Mouse (Mus musculus) forebrain, embryonic 14.5 days (tissue): ENCODE data around the gene Gm10837. TPM values are rescaled to one million over a fixed set of nuclear protein-coding genes. Genes with fewer than 3 reads are reported as not detected.

Experiments
- ATAC-seq: fragments of 200-750 bp; cut with Nextera tagmentation; 2 replicates; pipeline ENCODE4 v1.8.0; 2017; ENCODE audit warnings: mild to moderate bottlenecking, moderate library complexity
- DNase-seq: peaks from one replicate; pipeline ENCODE4 v3.0.0-alpha.2; 2015; ENCODE audit warnings: low spot score
- H3K27ac ChIP-seq: fragments of 300-500 bp; sonication (generic); 2 replicates; pipeline ENCODE4 v1.5.1; 2014; ENCODE audit warnings: low read depth, mild to moderate bottlenecking, control low read depth, low read length, moderate library complexity
- H3K27me3 ChIP-seq: fragments of 300-500 bp; sonication (generic); replicated peaks from 2 replicates; pipeline ENCODE4 v1.6.1; 2014; ENCODE audit warnings: low read length, control low read depth, mixed read lengths; ENCODE audit not compliant: control insufficient read depth, insufficient read depth
- H3K36me3 ChIP-seq: fragments of 300-500 bp; sonication (generic); 2 replicates; pipeline ENCODE4 v1.6.1; 2014; ENCODE audit warnings: low read length, control low read depth; ENCODE audit not compliant: control insufficient read depth, insufficient read depth
- H3K4me1 ChIP-seq: fragments of 300-500 bp; sonication (generic); 2 replicates; pipeline ENCODE4 v1.6.1; 2014; ENCODE audit warnings: antibody characterized with exemption, low read length, control low read depth; ENCODE audit not compliant: control insufficient read depth, insufficient read depth
- H3K4me2 ChIP-seq: fragments of 300-500 bp; sonication (generic); 2 replicates; pipeline ENCODE4 v1.6.1; 2014; ENCODE audit warnings: mild to moderate bottlenecking, control low read depth, low read length
- H3K4me3 ChIP-seq: fragments of 300-500 bp; sonication (generic); 2 replicates; pipeline ENCODE4 v1.5.1; 2014; ENCODE audit warnings: low read depth, low read length, control low read depth
- H3K9ac ChIP-seq: fragments of 300-500 bp; sonication (generic); 2 replicates; pipeline ENCODE4 v1.6.1; 2014; ENCODE audit warnings: mild to moderate bottlenecking, low read length, control low read depth, moderate library complexity
- H3K9me3 ChIP-seq: fragments of 300-500 bp; sonication (generic); replicated peaks from 2 replicates; pipeline ENCODE4 v1.6.1; 2016; ENCODE audit warnings: low read length, control low read depth, mixed read lengths; ENCODE audit not compliant: control insufficient read depth
- WGBS: fragments of 180-500 bp; shearing (Covaris S2); extraction: QIAGEN DNeasy Blood & Tissue Kit; methylation state at CpG from one replicate; pipeline ENCODE4 v1.1.7; 2014; 5-methylcytosine and 5-hydroxymethylcytosine counted together
- polyA plus RNA-seq: library from polyadenylated mRNA; unstranded; fragments of >200 nt; fragmentation: Nextera tagmentation; extraction: Ambion mirVana; gene quantifications from 2 replicates; pipeline ENCODE4 v1.2.1, GENCODE M21; 2014

Gene Gm10837
- polyA plus RNA-seq, 1 experiment from 2014 or later: 0.55 TPM

GRCm38 (mm10) chr14:122513511-122514036 lies 23.2 kb downstream of the Gm10837 start:
- no peaks in the 10 kb centered on the region for H3K9me3 ChIP-seq
- no peak overlapping the region for H3K4me3 ChIP-seq
- no peak for DNase-seq
- H3K36me3 ChIP-seq: no peaks in the 10 kb centered on the region
- 83% methylated on average over 1 of the region's 1 CpGs for WGBS
- no peak overlapping the region for H3K9ac ChIP-seq
- no peak overlapping the region for H3K27ac ChIP-seq
- no peak overlapping the region for H3K4me2 ChIP-seq
- ATAC-seq: no peak
- no peaks in the 10 kb centered on the region for H3K27me3 ChIP-seq
- no peaks in the 10 kb centered on the region for H3K4me1 ChIP-seq

- 68% methylated on average over 4 of the region's 4 CpGs for WGBS
- ATAC-seq (no peak), DNase-seq (no peak)
- no peak overlapping the region for H3K27ac ChIP-seq
- no peak overlapping the region for H3K9ac ChIP-seq
- H3K9me3 ChIP-seq: no peaks in the 10 kb centered on the region
- no peaks in the 10 kb centered on the region for H3K4me1 ChIP-seq
- no peak overlapping the region for H3K4me3 ChIP-seq
- no peak overlapping the region for H3K4me2 ChIP-seq
- H3K27me3 ChIP-seq: no peaks in the 10 kb centered on the region
- H3K36me3 ChIP-seq: no peaks in the 10 kb centered on the region
Measured at GRCm38 (mm10) chr14:122528475-122528874, 38.1 kb downstream of the Gm10837 start.

- 1% methylated on average over 54 of the region's 54 CpGs for WGBS
- no peaks in the 10 kb centered on the region for H3K27me3 ChIP-seq
- H3K9ac ChIP-seq: peak within 1 kb of the TSS; percentile 70
- H3K4me1 ChIP-seq: peaks cover 6% of the 10 kb centered on the region; the same call in 1 of the 2 replicates
- peak within 1 kb of the TSS; percentile 69 for H3K4me3 ChIP-seq
- no peaks in the 10 kb centered on the region for H3K36me3 ChIP-seq
- no peaks in the 10 kb centered on the region for H3K9me3 ChIP-seq
- DNase-seq (peak; percentile 98), ATAC-seq (peak; percentile 100)
- no peak within 1 kb of the TSS; the same call in 1 of the 2 replicates for H3K27ac ChIP-seq
- peak within 1 kb of the TSS; percentile 71 for H3K4me2 ChIP-seq
Measured at GRCm38 (mm10) chr14:122534017-122534924, 43.9 kb downstream of the Gm10837 start, which contains the start of gene Pcca. Gene Pcca, plus strand, starts transcription at chr14:122534324.

GRCm38 (mm10) chr14:122535986-122536385 lies 45.6 kb downstream of the Gm10837 start:
- ATAC-seq (no peak), DNase-seq (no peak)
- Histone ChIP-seq H3K27ac (no peak overlapping the region), H3K27me3 (no peaks in the 10 kb centered on the region), H3K4me3 (no peak overlapping the region), H3K9ac (no peak overlapping the region), H3K9me3 (no peaks in the 10 kb centered on the region), H3K4me2 (no peak overlapping the region), H3K36me3 (no peaks in the 10 kb centered on the region), H3K4me1 (peaks cover 6% of the 10 kb centered on the region; the same call in 1 of the 2 replicates)
- WGBS: 93% methylated on average over 1 of the region's 1 CpGs

Other genes with a start within 250 kb of the Gm10837 start
- gene Gm5089, start 39.5 kb upstream of the Gm10837 start, polyA plus RNA-seq: 0.25 and 0.33 TPM in 2 replicates
- gene Zic5, start 24.9 kb upstream of the Gm10837 start, polyA plus RNA-seq: 9.5 and 10.9 TPM in 2 replicates
- 7.3 and 9.8 TPM in 2 replicates for gene Zic2, start 15.2 kb upstream of the Gm10837 start, polyA plus RNA-seq
- gene Pcca, start 43.7 kb downstream of the Gm10837 start, polyA plus RNA-seq: 25.0 and 25.7 TPM in 2 replicates